Mouse (Mus musculus) small intestine, adult 2 months (tissue): ENCODE results near the gene Upf3a. TPM values are rescaled to one million over a fixed set of nuclear protein-coding genes. Genes with fewer than 3 reads are reported as not detected.

Experiments
- H3K27ac ChIP-seq: fragments of 200-500 bp; 2 replicates; pipeline ENCODE4 v1.5.1; 2012; ENCODE audit warnings: low read depth, low read length, control low read depth, inconsistent platforms; ENCODE audit not compliant: insufficient read depth
- H3K27me3 ChIP-seq: fragments of 200-500 bp; 2 replicates; pipeline ENCODE4 v1.6.1; 2012; ENCODE audit warnings: mild to moderate bottlenecking, moderate library complexity, low read length, inconsistent platforms; ENCODE audit not compliant: control insufficient read depth, insufficient read depth
- H3K36me3 ChIP-seq: fragments of 200-500 bp; 2 replicates; pipeline ENCODE4 v1.6.1; 2012; ENCODE audit warnings: mild to moderate bottlenecking, low read length, control low read depth, inconsistent platforms; ENCODE audit not compliant: control insufficient read depth, insufficient read depth
- H3K4me1 ChIP-seq: fragments of 200-500 bp; 2 replicates; pipeline ENCODE4 v1.6.1; 2012; ENCODE audit warnings: low read length, inconsistent platforms, mixed read lengths; ENCODE audit not compliant: control insufficient read depth, insufficient read depth, insufficient read length
- H3K4me3 ChIP-seq: fragments of 200-500 bp; 2 replicates; pipeline ENCODE4 v1.5.1; 2012; ENCODE audit warnings: low read depth, mild to moderate bottlenecking, control low read depth, inconsistent platforms, low read length, moderate library complexity
- CTCF ChIP-seq: fragments of 200-500 bp; IDR thresholded peaks from 2 replicates; pipeline ENCODE4 v1.5.1; 2012; ENCODE audit warnings: low read depth, mild to moderate bottlenecking, control low read depth, inconsistent platforms, low read length, moderate library complexity, mixed read lengths; ENCODE audit not compliant: insufficient replicate concordance, insufficient read length; ENCODE audit errors: extremely low read depth
- POLR2A ChIP-seq: fragments of 200-500 bp; IDR thresholded peaks from 2 replicates; pipeline ENCODE4 v1.6.1; 2012; ENCODE audit warnings: low read depth, mild to moderate bottlenecking, control low read depth, inconsistent platforms, low read length, moderate library complexity
- WGBS: fragments of 180-500 bp; shearing (Covaris S2); methylation state at CpG from one replicate; pipeline ENCODE4 v1.1.7; 2018; 5-methylcytosine and 5-hydroxymethylcytosine counted together
- polyA plus RNA-seq: library from polyadenylated mRNA; depleted of rRNA; stranded (reverse); fragments of >200 nt; gene quantifications from 2 replicates; pipeline ENCODE4 v1.2.3, GENCODE M21; 2012

The Upf3a gene
- polyA plus RNA-seq, 1 experiment = 5.3 TPM

GRCm38 (mm10) chr8:13756982-13757804 is 28.2 kb upstream of the Upf3a start, which contains the start of gene Cdc16:
Gene Cdc16, plus strand, starts transcription at chr8:13757676.
- H3K4me1 ChIP-seq = peaks cover 11% of the 10 kb centered on the region
- H3K27ac ChIP-seq = peak within 1 kb of the TSS; percentile 60
- no peaks in the 10 kb centered on the region for H3K27me3 ChIP-seq
- WGBS = 4% methylated on average over 40 of the region's 40 CpGs
- TF ChIP-seq CTCF (no peak), POLR2A (peak; percentile 49; the same call in 1 of the 2 replicates)
- H3K36me3 ChIP-seq = peaks cover 10% of the 10 kb centered on the region
- peak within 1 kb of the TSS; percentile 77 for H3K4me3 ChIP-seq

- H3K27me3 ChIP-seq = no peaks in the 10 kb centered on the region
- H3K4me3 ChIP-seq = peak overlapping the region; percentile 77
- H3K27ac ChIP-seq = no peak overlapping the region
- no peak for TF ChIP-seq POLR2A
- no peak for TF ChIP-seq CTCF
- H3K36me3 ChIP-seq = peaks cover 16% of the 10 kb centered on the region
- peaks cover 11% of the 10 kb centered on the region for H3K4me1 ChIP-seq
- WGBS = 1% methylated on average over 38 of the region's 38 CpGs
Observed at GRCm38 (mm10) chr8:13757805-13758727, 27.3 kb upstream of the Upf3a start.

DNA sequence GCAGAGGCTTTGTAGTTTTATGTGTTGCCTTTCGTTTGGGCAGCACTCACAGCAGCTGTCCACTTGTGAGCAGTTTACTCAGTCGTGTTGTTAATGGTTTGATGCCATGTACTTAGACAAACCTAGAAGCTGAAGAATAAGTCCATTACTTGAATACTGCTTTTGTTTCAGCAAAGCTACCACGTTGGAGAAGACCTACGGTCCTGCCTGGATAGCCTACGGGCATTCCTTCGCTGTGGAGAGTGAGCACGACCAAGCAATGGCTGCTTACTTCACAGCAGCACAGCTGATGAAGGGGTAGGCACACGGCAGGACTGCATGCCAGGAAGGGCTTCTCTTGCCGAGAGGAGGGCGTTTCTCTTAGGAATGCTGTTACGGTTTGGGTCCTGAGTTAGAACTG is 16.2 kb upstream of the Upf3a start:
- H3K4me1 ChIP-seq = no peaks in the 10 kb centered on the region
- no peak overlapping the region for H3K4me3 ChIP-seq
- peaks cover 63% of the 10 kb centered on the region for H3K36me3 ChIP-seq
- no peak overlapping the region for H3K27ac ChIP-seq
- H3K27me3 ChIP-seq = no peaks in the 10 kb centered on the region
- TF ChIP-seq CTCF (no peak), POLR2A (no peak)
- 85% methylated on average over 11 of the region's 11 CpGs for whole genome bisulfite sequencing

DNA sequence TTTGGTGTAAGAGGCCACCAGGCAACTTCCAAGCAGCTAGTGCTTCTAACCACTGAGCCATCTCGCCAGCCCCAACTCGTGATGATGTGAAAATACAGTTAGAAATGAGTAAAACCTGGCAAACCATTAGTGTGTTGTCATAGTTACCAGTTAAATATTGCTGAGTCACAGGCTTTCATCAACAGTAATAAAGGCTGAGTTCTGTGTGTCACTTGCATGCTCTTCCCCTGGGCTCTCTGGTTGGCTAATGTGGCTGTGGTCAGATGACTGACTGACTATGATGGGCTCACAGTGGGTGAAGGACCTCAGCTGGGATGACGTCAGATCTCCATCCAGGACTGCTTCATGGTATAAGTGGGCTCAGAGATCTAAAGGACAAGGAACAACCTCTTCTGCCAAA is 4.9 kb upstream of the Upf3a start:
- Histone ChIP-seq H3K4me1 (no peaks in the 10 kb centered on the region), H3K27me3 (no peaks in the 10 kb centered on the region), H3K4me3 (no peak overlapping the region), H3K27ac (no peak overlapping the region), H3K36me3 (peaks cover 39% of the 10 kb centered on the region)
- TF ChIP-seq CTCF (no peak), POLR2A (no peak)
- 70% methylated on average over 3 of the region's 3 CpGs for WGBS

GRCm38 (mm10) chr8:13785764-13786299 is 417 bp downstream of the Upf3a start:
- peaks cover 4% of the 10 kb centered on the region for H3K4me1 ChIP-seq
- no peaks in the 10 kb centered on the region for H3K27me3 ChIP-seq
- peak overlapping the region; percentile 92 for H3K4me3 ChIP-seq
- peak overlapping the region; percentile 95 for H3K27ac ChIP-seq
- peak; percentile 89 for TF ChIP-seq CTCF
- TF ChIP-seq POLR2A = peak; percentile 9; the same call in 1 of the 2 replicates
- H3K36me3 ChIP-seq = peaks cover 7% of the 10 kb centered on the region
- under 1% methylated on average over 47 of the region's 47 CpGs for WGBS

DNA sequence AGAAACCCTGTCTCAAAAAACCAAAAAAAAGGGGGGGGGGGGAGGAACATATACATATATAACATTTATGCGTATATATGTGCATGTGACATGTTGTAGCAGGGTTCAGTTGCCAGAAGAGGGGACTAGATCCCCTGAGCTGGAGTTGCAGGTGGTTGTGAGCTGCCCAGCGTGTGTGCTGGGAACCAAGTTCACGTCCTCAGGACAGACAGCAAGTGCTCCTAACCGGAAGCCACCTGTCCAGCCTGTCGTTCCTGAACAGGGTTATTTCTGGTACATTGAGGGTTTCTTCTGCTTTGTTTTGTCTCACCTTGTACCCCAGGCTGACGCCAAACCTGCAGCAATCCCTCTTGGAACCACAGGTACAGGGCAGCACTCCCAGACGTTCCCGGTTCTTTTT is 4.2 kb downstream of the Upf3a start:
- WGBS = 99% methylated on average over 8 of the region's 8 CpGs

More for the DNA sequence above, 4.2 kb downstream of the Upf3a start:
- Histone ChIP-seq H3K4me1 (peaks cover 11% of the 10 kb centered on the region), H3K27ac (no peak overlapping the region), H3K4me3 (no peak overlapping the region), H3K27me3 (no peaks in the 10 kb centered on the region), H3K36me3 (peaks cover 9% of the 10 kb centered on the region)
- no peak for TF ChIP-seq POLR2A
- TF ChIP-seq CTCF = no peak
